Mouse (Mus musculus) cerebellum, postnatal 25 days (tissue): ENCODE results near the gene Cfap73.

Experiments
- DNase-seq, 2 experiments: peaks; one replicate each; pipeline ENCODE4 v3.0.0; 2021; ENCODE audit warnings: mixed read lengths in 2 of 2

The Cfap73 gene

GRCm38 (mm10) chr5:120582002-120582401, 52.0 kb downstream of the Cfap73 start:
- DNase-seq: no peak

GRCm38 (mm10) chr5:120579898-120580626, 54.0 kb downstream of the Cfap73 start:
- DNase-seq: peak in 1 of 2 experiments; percentile 72

DNA sequence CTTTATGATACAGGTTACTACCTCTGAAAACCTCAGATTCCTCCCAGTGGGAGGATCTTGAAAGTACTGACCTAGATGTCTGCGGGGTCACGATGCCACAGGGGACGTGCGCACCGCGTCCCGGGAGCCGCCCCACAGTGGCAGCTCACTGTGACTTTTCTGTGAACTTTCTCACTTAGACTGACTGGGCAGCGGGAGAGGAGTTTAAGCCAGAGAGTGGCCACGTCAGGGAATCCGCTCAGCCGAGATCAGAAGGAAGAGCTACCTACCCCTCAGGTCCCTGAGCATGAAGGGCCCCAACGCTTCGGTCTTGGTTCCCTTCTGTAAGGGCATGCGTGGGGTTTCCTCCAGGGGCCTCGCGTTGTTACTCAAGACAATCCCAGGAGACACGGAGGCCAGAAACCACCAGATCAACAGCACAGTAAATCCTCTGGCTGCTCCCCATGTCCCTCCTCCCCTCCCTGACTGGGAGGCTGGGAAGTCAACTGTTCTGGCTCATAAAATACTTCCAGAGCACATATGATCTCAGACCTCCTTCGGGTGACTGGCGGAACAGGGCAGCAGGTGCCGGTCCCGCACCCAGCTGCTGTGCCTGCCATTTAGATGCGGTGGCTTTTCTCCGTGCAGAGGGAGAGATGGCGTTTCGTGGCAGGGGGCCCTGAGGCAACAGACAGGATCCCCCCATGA, 54.7 kb downstream of the Cfap73 start:
- DNase-seq: peak; percentile 67 to 69

DNA sequence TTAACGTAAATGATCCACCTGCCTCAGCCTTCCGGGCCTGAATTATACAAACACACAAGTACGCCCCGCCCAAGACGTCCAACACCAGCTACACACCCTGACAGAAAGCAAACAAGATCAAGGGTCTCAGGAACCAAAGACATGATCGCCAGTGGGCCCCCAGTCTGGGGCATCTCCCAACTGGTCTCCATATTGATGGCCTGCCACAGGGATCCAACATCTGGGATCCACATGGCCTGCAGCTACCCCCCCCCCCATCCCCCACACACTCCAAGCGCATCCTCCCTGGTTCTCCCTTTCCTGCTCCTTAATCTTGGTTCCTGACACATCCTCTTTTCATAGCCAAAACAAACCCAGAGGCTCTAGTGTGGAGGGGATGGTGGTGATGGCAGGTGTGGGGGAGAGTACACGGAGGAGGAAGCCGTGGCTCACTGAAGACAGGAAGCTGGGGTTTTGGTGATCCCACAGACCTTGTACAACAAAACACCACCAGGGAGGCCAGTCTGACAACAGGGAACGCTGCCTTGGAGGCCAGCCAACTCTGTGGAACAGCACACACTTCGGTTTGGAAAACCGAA, 55.4 kb downstream of the Cfap73 start:
- DNase-seq: peak; percentile 56 to 70
